Mouse (Mus musculus) liver, embryonic 12.5 days (tissue): ENCODE measurements around the gene Gnmt. TPM values are rescaled to one million over a fixed set of nuclear protein-coding genes. Genes with fewer than 3 reads are reported as not detected.
A peak's percentile ranks its signal among the peaks of the same experiment; 100 is the strongest.
"Not testable (repeated sequence)": the region's sequence is repeated elsewhere in the genome, so short reads cannot be mapped to it uniquely, and the experiment has no call there.

ENCODE experiments used
- ATAC-seq: fragments of 200-750 bp; cut with Nextera tagmentation; 2 replicates; pipeline ENCODE4 v1.8.0; 2017; ENCODE audit warnings: moderate number of reproducible peaks, mild to moderate bottlenecking, moderate library complexity
- H3K27ac ChIP-seq: fragments of 300-500 bp; sonication (generic); 2 replicates; pipeline ENCODE4 v1.5.1; 2016; ENCODE audit warnings: mild to moderate bottlenecking
- H3K27me3 ChIP-seq: fragments of 300-500 bp; sonication (generic); replicated peaks from 2 replicates; pipeline ENCODE4 v1.6.1; 2016; ENCODE audit warnings: mild to moderate bottlenecking, moderate library complexity
- H3K36me3 ChIP-seq: fragments of 300-500 bp; sonication (generic); 2 replicates; pipeline ENCODE4 v1.6.1; 2016; ENCODE audit warnings: mild to moderate bottlenecking, moderate library complexity
- H3K4me1 ChIP-seq: fragments of 300-500 bp; sonication (generic); 2 replicates; pipeline ENCODE4 v1.6.1; 2016
- H3K4me2 ChIP-seq: fragments of 300-500 bp; sonication (generic); 2 replicates; pipeline ENCODE4 v1.6.1; 2016; ENCODE audit warnings: mild to moderate bottlenecking, moderate library complexity
- H3K4me3 ChIP-seq: fragments of 300-500 bp; sonication (generic); 2 replicates; pipeline ENCODE4 v1.5.1; 2016; ENCODE audit warnings: mild to moderate bottlenecking, moderate library complexity
- H3K9ac ChIP-seq: fragments of 300-500 bp; sonication (generic); 2 replicates; pipeline ENCODE4 v1.6.1; 2016; ENCODE audit warnings: mild to moderate bottlenecking, moderate library complexity
- H3K9me3 ChIP-seq: fragments of 300-500 bp; sonication (generic); replicated peaks from 2 replicates; pipeline ENCODE4 v1.6.1; 2016; ENCODE audit warnings: mild to moderate bottlenecking, moderate library complexity
- WGBS: fragments of 180-500 bp; shearing (Covaris S2); methylation state at CpG from one replicate; pipeline ENCODE4 v1.1.7; 2016; ENCODE audit not compliant: insufficient replicate concordance; 5-methylcytosine and 5-hydroxymethylcytosine counted together
- polyA plus RNA-seq: library from polyadenylated mRNA; unstranded; fragments of >200 nt; fragmentation: Nextera tagmentation; extraction: Ambion mirVana; gene quantifications from 2 replicates; pipeline ENCODE4 v1.2.1, GENCODE M21; 2016

Gene Gnmt
- polyA plus RNA-seq, 1 experiment from 2014 or later, result 5.8 TPM

DNA sequence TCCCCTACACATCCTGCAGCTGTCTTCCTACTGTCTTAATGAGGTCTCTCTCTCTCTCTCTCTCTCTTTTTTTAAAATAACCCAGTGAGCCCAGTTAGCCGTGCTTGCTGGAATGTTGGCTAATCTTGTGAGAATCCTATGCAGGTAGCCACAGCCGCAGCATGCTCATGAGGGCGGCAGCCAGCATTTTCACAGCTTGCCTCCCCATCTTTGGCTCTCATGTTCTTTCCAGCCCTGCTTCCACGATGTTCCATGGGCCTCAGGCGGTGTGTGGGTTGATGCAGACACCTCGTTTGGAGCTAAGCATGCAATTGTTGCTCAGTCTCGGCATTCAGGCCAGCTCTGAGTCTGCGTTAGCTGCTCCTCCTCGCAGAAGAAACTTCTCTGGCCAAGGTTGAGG lies 35.9 kb upstream of the Gnmt start:
- not testable (repeated sequence) for H3K27ac ChIP-seq, H3K4me2 ChIP-seq, ATAC-seq, H3K27me3 ChIP-seq, H3K4me1 ChIP-seq, H3K4me3 ChIP-seq, H3K9me3 ChIP-seq, H3K36me3 ChIP-seq, H3K9ac ChIP-seq
- whole genome bisulfite sequencing, result 61% methylated on average over 9 of the region's 9 CpGs

DNA sequence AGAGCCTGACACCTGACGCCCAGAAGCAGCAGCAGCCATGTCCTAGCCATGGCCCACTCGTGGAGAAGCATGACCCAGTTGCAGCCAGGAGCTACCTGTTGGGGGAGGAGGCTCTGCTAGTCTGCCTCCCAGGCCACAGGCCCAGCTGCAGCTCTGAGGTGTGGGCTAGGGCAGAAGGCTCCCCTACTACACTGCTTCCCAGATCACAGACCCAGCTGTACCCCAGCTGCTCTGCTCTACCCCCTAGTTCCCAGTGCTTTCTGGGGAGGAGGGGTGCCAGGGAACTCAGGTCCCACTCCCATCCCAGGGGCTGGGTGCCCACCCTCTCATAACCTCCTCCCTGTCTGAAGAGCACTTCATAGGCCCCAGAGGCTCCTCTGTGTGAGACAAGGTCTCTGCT lies 34.6 kb upstream of the Gnmt start, which contains the start of gene Ptcra:
TSS of gene Ptcra (minus strand) at position 169 of the 400 bp plus-strand sequence.
- Histone ChIP-seq H3K4me1 (peaks cover 7% of the 10 kb centered on the region; the same call in 1 of the 2 replicates), H3K36me3 (no peaks in the 10 kb centered on the region), H3K4me3 (no peak within 1 kb of the TSS), H3K9me3 (no peaks in the 10 kb centered on the region), H3K27ac (no peak within 1 kb of the TSS), H3K27me3 (no peaks in the 10 kb centered on the region), H3K4me2 (no peak within 1 kb of the TSS), H3K9ac (no peak within 1 kb of the TSS)
- ATAC-seq, result no peak
- 26% methylated on average over 2 of the region's 2 CpGs for WGBS

DNA sequence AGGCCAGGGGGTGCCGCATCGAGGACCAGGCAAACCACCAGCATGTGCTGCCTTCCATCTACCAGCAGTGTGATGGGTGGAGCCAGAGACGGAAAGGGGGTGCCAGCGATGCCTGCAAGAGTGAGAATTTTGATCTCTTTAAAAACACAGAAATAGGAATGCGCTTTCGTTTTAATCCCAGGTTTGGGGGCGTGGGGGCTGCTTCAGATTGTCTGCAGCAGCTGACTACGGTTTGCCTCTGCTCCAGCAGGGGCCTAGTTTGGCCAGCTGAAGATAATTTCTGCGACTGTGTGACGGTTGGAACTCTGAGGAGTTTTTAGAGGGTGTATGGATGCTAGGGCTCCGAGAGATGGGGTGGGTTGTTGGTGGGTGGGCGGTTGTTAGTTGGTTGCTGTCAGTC lies 29.8 kb upstream of the Gnmt start:
- H3K27me3 ChIP-seq, result peaks cover 10% of the 10 kb centered on the region; the same call in 1 of the 2 replicates
- no peak overlapping the region for H3K27ac ChIP-seq
- no peak overlapping the region for H3K4me3 ChIP-seq
- no peaks in the 10 kb centered on the region for H3K9me3 ChIP-seq
- WGBS, result 75% methylated on average over 12 of the region's 12 CpGs
- H3K36me3 ChIP-seq, result no peaks in the 10 kb centered on the region
- H3K4me1 ChIP-seq, result no peaks in the 10 kb centered on the region
- no peak overlapping the region for H3K4me2 ChIP-seq
- ATAC-seq, result no peak
- no peak overlapping the region for H3K9ac ChIP-seq

DNA sequence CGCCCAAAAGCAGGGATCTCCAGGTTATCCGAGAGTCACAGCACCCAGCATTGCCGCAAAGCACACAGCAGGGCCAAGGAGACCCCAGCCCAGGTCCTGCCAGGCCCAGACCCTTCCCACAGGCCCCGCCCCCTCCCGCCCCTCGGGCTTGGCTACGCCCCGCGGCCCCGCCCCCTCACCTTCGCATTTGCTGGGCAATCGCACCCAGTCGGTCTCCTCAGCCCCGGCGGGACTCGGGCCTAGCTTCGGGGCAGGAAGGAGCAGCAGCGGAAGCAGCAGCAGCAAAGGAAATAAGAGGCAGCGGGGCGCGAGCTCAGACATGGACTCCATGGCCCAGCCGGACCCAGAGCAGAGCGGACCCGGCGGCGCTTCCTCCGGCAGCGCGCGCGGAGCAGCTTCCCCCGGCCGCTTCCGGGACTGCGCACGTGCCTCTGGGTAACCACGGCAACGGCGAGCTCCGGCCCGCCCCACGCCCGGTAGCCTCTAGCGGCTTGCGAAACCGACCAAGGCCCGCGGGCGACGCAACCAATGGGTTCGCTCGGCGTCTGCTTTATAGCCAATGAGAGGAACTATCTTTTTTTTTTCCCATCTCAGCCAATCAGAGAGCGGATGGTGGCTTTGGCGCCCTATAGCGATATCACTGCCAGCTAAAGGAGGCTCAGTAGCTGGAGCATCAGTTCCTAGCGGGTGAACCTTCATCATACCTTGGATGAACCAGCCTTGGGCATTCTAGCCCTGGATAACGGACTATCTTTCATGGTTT lies 23.0 kb upstream of the Gnmt start, which contains the start of gene Cnpy3:
TSS of gene Cnpy3 (minus strand) at position 421 of the 763 bp plus-strand sequence.
- H3K27me3 ChIP-seq, result peaks cover 10% of the 10 kb centered on the region; the same call in 1 of the 2 replicates
- peaks cover 41% of the 10 kb centered on the region for H3K4me1 ChIP-seq
- peak; percentile 99 for ATAC-seq
- peak within 1 kb of the TSS; percentile 95 for H3K4me2 ChIP-seq
- peak within 1 kb of the TSS; percentile 80 for H3K9ac ChIP-seq
- peak within 1 kb of the TSS; percentile 89 for H3K27ac ChIP-seq
- peak within 1 kb of the TSS; percentile 86 for H3K4me3 ChIP-seq
- peaks cover 22% of the 10 kb centered on the region for H3K36me3 ChIP-seq
- no peaks in the 10 kb centered on the region for H3K9me3 ChIP-seq
- WGBS, result under 1% methylated on average over 58 of the region's 58 CpGs

DNA sequence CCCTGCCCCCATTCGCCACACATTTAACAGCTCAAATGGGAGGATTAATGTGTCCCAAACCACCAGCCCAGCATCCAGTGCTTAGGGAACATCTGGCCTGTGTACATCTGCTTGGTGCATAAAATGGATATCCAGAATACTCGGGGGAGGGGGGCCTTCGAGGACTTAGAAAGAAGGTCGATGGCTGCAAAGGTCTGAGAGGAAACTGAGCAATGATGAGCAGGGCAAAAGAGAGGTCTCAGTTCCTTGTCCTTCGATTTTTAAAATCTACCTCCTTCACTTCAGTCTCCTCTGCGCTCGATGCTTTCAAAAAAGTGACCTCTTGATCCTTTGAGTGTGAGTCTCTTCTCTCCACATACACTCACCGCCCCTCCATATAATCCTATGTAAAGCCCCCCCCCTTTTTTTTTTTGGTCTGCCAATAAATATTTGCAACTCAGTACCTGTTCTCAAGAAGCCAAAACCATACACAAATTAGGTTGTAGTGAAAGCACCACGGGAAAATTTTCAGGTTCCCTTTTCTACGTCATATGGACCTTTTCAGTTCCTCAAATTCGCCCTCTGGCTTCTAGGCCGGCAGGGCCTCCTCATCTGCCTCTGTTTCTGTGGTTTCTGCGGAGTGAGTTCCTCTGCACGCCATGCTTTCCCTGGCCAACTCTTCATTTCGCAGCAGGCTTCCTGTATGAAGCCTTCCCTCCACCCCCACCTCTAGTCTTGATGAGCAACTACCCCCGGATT lies 22.3 kb upstream of the Gnmt start:
- ATAC-seq, result peak; percentile 10; the same call in 1 of the 2 replicates
- H3K27ac ChIP-seq, result peak overlapping the region; percentile 89
- H3K4me2 ChIP-seq, result peak overlapping the region; percentile 95
- peak overlapping the region; percentile 80 for H3K9ac ChIP-seq
- 13% methylated on average over 16 of the region's 16 CpGs for WGBS
- H3K27me3 ChIP-seq, result peaks cover 5% of the 10 kb centered on the region; the same call in 1 of the 2 replicates
- H3K36me3 ChIP-seq, result peaks cover 29% of the 10 kb centered on the region
- H3K4me1 ChIP-seq, result peaks cover 41% of the 10 kb centered on the region
- H3K9me3 ChIP-seq, result no peaks in the 10 kb centered on the region
- peak overlapping the region; percentile 86 for H3K4me3 ChIP-seq

DNA sequence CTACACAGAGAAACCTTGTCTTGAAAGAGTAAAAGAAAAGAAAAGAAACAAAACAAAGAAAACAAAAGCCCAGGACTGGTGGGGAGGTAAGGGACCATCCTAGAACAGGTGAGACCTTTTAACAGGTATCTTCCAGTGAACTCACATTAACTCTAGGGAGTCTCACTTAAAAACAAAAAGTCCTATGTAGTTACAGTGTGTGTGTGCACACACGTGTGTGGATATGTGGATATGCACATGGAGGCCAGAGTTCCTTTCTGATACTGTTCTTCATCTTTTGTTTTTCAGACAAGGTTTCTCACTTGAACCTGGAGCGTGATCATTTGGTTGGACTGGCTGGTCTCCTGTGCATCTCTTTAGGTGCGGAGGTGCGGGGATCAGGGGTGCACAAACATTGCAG lies 21.6 kb upstream of the Gnmt start:
- H3K9me3 ChIP-seq, result no peaks in the 10 kb centered on the region
- peak overlapping the region; percentile 89 for H3K27ac ChIP-seq
- H3K27me3 ChIP-seq, result no peaks in the 10 kb centered on the region
- ATAC-seq, result no peak
- peak overlapping the region; percentile 95 for H3K4me2 ChIP-seq
- peak overlapping the region; percentile 80 for H3K9ac ChIP-seq
- H3K4me1 ChIP-seq, result peaks cover 41% of the 10 kb centered on the region
- 69% methylated on average over 4 of the region's 4 CpGs for WGBS
- H3K36me3 ChIP-seq, result peaks cover 36% of the 10 kb centered on the region
- H3K4me3 ChIP-seq, result peak overlapping the region; percentile 86

DNA sequence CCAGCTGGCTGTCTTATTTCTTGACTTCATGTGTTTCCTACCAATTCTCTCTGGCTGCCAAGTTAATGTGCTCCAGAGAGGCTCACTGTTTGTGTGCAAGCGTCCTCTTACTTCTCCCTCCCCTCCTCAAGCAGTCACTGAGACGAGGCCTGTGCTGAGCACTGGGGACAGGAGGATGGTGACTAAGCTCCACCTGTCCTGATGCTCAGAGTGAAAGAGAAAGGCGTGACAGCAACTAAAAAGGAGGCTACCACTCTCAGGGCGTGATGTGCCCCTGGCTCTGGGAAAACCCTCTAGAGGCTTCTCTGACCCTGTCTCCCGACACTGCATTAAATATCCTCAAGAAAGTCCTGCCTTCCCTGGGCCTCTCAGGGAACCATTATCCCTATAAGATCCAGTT lies 20.3 kb upstream of the Gnmt start:
- H3K27ac ChIP-seq, result no peak overlapping the region
- H3K36me3 ChIP-seq, result peaks cover 47% of the 10 kb centered on the region
- no peaks in the 10 kb centered on the region for H3K9me3 ChIP-seq
- H3K4me3 ChIP-seq, result no peak overlapping the region
- 79% methylated on average over 5 of the region's 5 CpGs for WGBS
- no peaks in the 10 kb centered on the region for H3K27me3 ChIP-seq
- H3K4me2 ChIP-seq, result no peak overlapping the region
- H3K4me1 ChIP-seq, result peaks cover 41% of the 10 kb centered on the region
- no peak for ATAC-seq
- 0 out of 2 replicates have a peak overlapping the region, but pooled peaks have one; percentile 2 for H3K9ac ChIP-seq

DNA sequence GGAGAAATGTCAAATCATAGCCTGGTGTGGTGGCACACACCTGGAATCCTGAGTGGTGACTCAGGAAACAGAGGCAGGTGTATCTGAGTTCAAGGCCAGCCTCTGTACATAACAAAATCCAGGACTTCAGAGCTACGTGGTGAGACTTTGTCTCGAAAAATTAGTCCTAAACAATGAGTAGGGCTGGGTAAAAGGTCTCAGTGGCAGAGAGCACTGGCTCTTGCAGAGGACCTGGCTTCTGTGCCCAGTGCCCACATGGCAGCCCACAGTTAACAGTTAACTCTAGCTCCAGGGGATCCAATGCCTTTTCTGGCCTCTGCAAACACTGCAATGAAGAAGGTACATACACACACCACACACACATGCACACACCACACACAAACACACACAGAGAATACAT lies 18.8 kb upstream of the Gnmt start:
- Histone ChIP-seq H3K27me3 (no peaks in the 10 kb centered on the region), H3K36me3 (peaks cover 61% of the 10 kb centered on the region), H3K27ac (no peak overlapping the region), H3K9me3 (no peaks in the 10 kb centered on the region), H3K4me3 (no peak overlapping the region), H3K9ac (no peak overlapping the region), H3K4me1 (peaks cover 41% of the 10 kb centered on the region), H3K4me2 (no peak overlapping the region)
- no peak for ATAC-seq
- 79% methylated on average over 2 of the region's 2 CpGs for WGBS

DNA sequence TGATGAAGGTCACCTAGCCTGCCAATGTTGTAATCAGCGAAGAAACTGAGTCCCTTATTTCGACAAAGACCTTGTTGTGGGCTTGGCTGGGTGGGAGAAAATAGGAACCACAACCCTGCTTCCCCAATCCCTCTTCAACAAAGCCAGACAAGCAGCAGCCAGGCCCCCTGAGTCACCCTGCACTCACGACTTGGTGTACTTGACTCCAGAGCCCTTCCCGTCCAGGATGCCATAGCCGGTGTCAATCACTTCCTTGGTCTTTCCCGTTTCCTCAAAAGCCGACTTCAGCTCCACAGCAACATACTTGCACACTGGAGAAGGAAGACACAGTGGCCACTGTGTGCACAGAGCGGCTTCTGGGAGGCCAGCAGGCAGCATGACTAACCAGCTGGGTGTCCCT lies 18.3 kb upstream of the Gnmt start:
- Histone ChIP-seq H3K9me3 (no peaks in the 10 kb centered on the region), H3K4me1 (peaks cover 41% of the 10 kb centered on the region), H3K4me3 (no peak overlapping the region), H3K27me3 (no peaks in the 10 kb centered on the region), H3K36me3 (peaks cover 67% of the 10 kb centered on the region), H3K27ac (no peak overlapping the region), H3K4me2 (no peak overlapping the region), H3K9ac (no peak overlapping the region)
- WGBS, result 71% methylated on average over 8 of the region's 8 CpGs
- ATAC-seq, result no peak

DNA sequence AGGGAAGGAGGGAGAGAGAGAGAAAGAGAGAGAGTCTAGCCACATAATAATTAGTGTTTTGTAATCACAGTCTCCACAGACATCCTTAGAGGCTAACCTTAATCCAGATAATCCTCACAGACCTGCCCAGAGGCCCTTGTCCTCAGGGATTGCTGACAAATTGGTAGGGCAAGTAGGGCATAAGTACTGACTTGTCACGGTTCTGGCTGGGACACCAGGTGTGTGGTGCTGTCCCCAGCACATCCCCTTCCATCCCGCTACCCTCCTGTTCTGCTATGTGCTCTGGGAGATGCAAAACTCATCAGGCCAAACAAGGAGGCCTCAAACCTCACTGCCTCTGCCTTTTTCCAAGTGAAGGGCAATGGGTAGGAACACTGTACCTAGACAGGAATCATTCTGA lies 16.5 kb upstream of the Gnmt start:
- H3K27me3 ChIP-seq, result no peaks in the 10 kb centered on the region
- no peak overlapping the region for H3K9ac ChIP-seq
- ATAC-seq, result no peak
- H3K36me3 ChIP-seq, result peaks cover 78% of the 10 kb centered on the region
- H3K4me2 ChIP-seq, result no peak overlapping the region
- no peak overlapping the region; the same call in 1 of the 2 replicates for H3K27ac ChIP-seq
- no peaks in the 10 kb centered on the region for H3K9me3 ChIP-seq
- 79% methylated on average over 2 of the region's 2 CpGs for WGBS
- H3K4me3 ChIP-seq, result no peak overlapping the region
- H3K4me1 ChIP-seq, result peaks cover 41% of the 10 kb centered on the region

DNA sequence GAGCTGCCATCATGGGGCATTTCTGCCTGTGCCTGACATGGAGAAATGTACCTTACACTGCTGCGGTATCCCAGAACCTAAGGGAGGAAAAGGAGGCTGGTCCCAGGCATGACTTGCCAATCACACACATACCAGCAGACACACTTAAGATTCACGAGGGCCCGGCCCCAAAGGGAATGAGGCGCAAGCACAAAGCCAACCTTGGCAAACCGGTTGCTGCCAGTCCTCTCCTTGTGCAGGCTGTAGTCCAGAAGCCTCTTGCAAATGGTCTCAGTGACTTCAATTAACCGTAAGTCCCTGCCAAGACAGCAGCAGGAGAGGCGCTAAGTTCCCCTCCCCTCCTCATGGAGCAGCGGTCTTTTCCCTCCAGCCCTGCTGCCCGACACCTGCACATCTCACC lies 14.0 kb upstream of the Gnmt start:
- no peak overlapping the region for H3K27ac ChIP-seq

DNA sequence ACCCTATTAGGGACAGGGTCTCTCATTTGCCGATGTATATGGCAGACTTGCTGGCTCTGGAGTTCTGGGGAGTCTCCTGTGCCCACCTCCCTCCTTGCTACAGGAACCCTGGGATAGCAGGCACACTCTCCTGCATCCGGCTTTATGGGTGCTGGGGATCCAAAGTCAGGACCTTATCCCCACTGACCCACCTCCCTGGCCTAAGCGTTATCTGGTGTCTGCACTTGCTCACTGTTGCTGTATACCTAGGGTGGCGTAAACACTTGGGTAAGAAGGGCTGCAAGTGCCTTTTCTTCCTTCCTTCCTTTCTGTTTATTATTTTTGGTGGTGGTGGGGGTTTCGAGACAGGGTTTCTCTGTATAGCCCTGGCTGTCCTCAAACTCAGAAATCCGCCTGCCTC lies 12.3 kb upstream of the Gnmt start:
- H3K4me3 ChIP-seq, result no peak overlapping the region
- peaks cover 62% of the 10 kb centered on the region for H3K36me3 ChIP-seq
- peak overlapping the region; percentile 78 for H3K27ac ChIP-seq
- H3K9ac ChIP-seq, result 0 out of 2 replicates have a peak overlapping the region, but pooled peaks have one; percentile 9
- peak; percentile 92 for ATAC-seq
- H3K4me2 ChIP-seq, result peak overlapping the region; percentile 27
- 63% methylated on average over 6 of the region's 6 CpGs for WGBS
- no peaks in the 10 kb centered on the region for H3K9me3 ChIP-seq
- no peaks in the 10 kb centered on the region for H3K27me3 ChIP-seq
- H3K4me1 ChIP-seq, result peaks cover 20% of the 10 kb centered on the region

More for the DNA sequence above, 14.0 kb upstream of the Gnmt start:
- WGBS, result 91% methylated on average over 9 of the region's 9 CpGs
- Histone ChIP-seq H3K4me1 (peaks cover 24% of the 10 kb centered on the region), H3K36me3 (peaks cover 69% of the 10 kb centered on the region), H3K4me3 (no peak overlapping the region), H3K4me2 (no peak overlapping the region), H3K27me3 (no peaks in the 10 kb centered on the region), H3K9ac (no peak overlapping the region), H3K9me3 (no peaks in the 10 kb centered on the region)
- no peak for ATAC-seq
